Mouse (Mus musculus) erythroblast, embryonic 14.5 days (primary cell): ENCODE data around the gene Ccdc85b.

Experiments used
- GATA1 ChIP-seq: IDR thresholded peaks from 2 replicates; pipeline ENCODE4 v1.6.1; 2012; ENCODE audit warnings: low read length, inconsistent platforms, mixed read lengths
- TAL1 ChIP-seq: IDR thresholded peaks from 3 replicates; pipeline ENCODE4 v1.6.1; 2012; ENCODE audit warnings: low read length, inconsistent platforms, mixed read lengths

GRCm38 (mm10) chr19:5496052-5496370 lies 38.3 kb upstream of the Ccdc85b start:
- TF ChIP-seq GATA1: no peak
- no peak for TF ChIP-seq TAL1
